Mouse (Mus musculus) forebrain, embryonic 11.5 days (tissue): Measurements from ENCODE around the gene Ndufb2. TPM values are rescaled to one million over a fixed set of nuclear protein-coding genes. Genes with fewer than 3 reads are reported as not detected.
A peak's percentile ranks its signal among the peaks of the same experiment; 100 is the strongest.

Source experiments
- ATAC-seq: fragments of 200-750 bp; cut with Nextera tagmentation; replicated peaks from 2 replicates; pipeline ENCODE4 v1.8.0; 2017; ENCODE audit warnings: moderate TSS enrichment; ENCODE audit not compliant: low FRiP score
- DNase-seq: peaks from one replicate; pipeline ENCODE4 v3.0.0-alpha.2; 2017; ENCODE audit warnings: low spot score
- H3K27ac ChIP-seq: fragments of 300-500 bp; sonication (generic); 2 replicates; pipeline ENCODE4 v1.5.1; 2014; ENCODE audit warnings: low read depth, low read length
- H3K27me3 ChIP-seq: fragments of 300-500 bp; sonication (generic); 2 replicates; pipeline ENCODE4 v1.6.1; 2014; ENCODE audit warnings: mild to moderate bottlenecking, low read length, mixed read lengths; ENCODE audit not compliant: control insufficient read depth, insufficient read depth
- H3K36me3 ChIP-seq: fragments of 300-500 bp; sonication (generic); 2 replicates; pipeline ENCODE4 v1.6.1; 2014; ENCODE audit warnings: mild to moderate bottlenecking, low read length, moderate library complexity, mixed read lengths; ENCODE audit not compliant: control insufficient read depth, insufficient read depth
- H3K4me1 ChIP-seq: fragments of 300-500 bp; sonication (generic); replicated peaks from 2 replicates; pipeline ENCODE4 v1.6.1; 2014; ENCODE audit warnings: low read length, mixed read lengths; ENCODE audit not compliant: control insufficient read depth, insufficient read depth
- H3K4me2 ChIP-seq: fragments of 300-500 bp; sonication (generic); 2 replicates; pipeline ENCODE4 v1.6.1; 2014; ENCODE audit warnings: low read depth, mild to moderate bottlenecking, low read length, moderate library complexity, mixed read lengths; ENCODE audit not compliant: severe bottlenecking
- H3K4me3 ChIP-seq: fragments of 300-500 bp; sonication (generic); 2 replicates; pipeline ENCODE4 v1.5.1; 2014; ENCODE audit warnings: low read depth, low read length
- H3K9ac ChIP-seq: fragments of 300-500 bp; sonication (generic); 2 replicates; pipeline ENCODE4 v1.6.1; 2014; ENCODE audit warnings: low read length
- H3K9me3 ChIP-seq: fragments of 300-500 bp; sonication (generic); 2 replicates; pipeline ENCODE4 v1.6.1; 2016; ENCODE audit warnings: low read length, mixed read lengths; ENCODE audit not compliant: control insufficient read depth
- WGBS: fragments of 180-500 bp; shearing (Covaris S2); extraction: QIAGEN DNeasy Blood & Tissue Kit; methylation state at CpG from one replicate; pipeline ENCODE4 v1.1.7; 2014; 5-methylcytosine and 5-hydroxymethylcytosine counted together
- polyA plus RNA-seq: library from polyadenylated mRNA; unstranded; fragments of >200 nt; fragmentation: Nextera tagmentation; extraction: Ambion mirVana; gene quantifications from 2 replicates; pipeline ENCODE4 v1.2.1, GENCODE M21; 2014

The Ndufb2 gene
- polyA plus RNA-seq, 1 experiment from 2014 or later = 222 TPM

DNA sequence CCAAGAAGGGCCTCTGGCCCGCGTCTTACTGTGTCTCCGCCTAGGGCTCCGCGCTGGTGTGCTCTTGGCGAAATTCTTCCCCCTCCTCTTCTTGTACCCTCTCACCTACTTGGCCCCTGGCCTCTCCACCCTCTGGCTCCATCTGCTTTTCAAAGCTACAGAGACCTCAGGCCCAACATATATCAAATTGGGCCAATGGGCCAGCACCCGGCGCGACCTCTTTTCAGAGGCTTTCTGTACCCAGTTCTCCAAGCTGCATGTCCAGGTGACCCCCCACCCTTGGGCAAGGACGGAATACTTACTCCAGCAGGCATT is 17.9 kb upstream of the Ndufb2 start:
- peak overlapping the region; percentile 74; the same call in 1 of the 2 replicates for H3K27ac ChIP-seq
- ATAC-seq (peak; percentile 43; the same call in 1 of the 2 replicates), DNase-seq (no peak)
- H3K36me3 ChIP-seq = no peaks in the 10 kb centered on the region
- peak overlapping the region; percentile 61 for H3K9ac ChIP-seq
- peak overlapping the region; percentile 66 for H3K4me2 ChIP-seq
- no peaks in the 10 kb centered on the region for H3K9me3 ChIP-seq
- H3K4me3 ChIP-seq = peak overlapping the region; percentile 56
- no peaks in the 10 kb centered on the region for H3K27me3 ChIP-seq
- 26% methylated on average over 10 of the region's 10 CpGs for WGBS
- no peaks in the 10 kb centered on the region for H3K4me1 ChIP-seq

DNA sequence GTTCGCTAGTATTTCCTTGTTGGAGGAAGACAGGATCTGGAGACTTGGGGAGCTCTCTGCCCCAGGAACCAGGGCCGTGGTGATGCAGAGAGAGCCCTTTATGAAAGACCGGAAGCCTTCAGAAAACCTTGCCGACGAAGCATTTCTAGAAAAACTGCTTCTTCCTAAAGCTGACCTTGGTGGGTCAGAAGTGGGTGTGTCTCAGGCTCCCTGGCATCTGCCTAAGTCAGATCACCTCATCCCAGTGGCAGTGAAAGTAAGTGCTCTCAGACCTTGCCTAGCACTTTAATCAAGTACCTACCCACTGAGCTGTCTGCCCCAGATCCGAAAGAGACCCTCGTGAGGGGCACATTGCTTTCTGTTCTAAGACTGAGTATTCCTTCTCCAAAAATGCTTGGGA is 17.4 kb upstream of the Ndufb2 start:
- no peak for DNase-seq
- Histone ChIP-seq H3K36me3 (no peaks in the 10 kb centered on the region), H3K27ac (no peak overlapping the region), H3K4me3 (peak overlapping the region; percentile 56; the same call in 1 of the 2 replicates), H3K4me2 (peak overlapping the region; percentile 66), H3K27me3 (no peaks in the 10 kb centered on the region), H3K9me3 (no peaks in the 10 kb centered on the region), H3K4me1 (no peaks in the 10 kb centered on the region), H3K9ac (no peak overlapping the region)
- no peak for ATAC-seq
- WGBS = 74% methylated on average over 7 of the region's 7 CpGs

GRCm38 (mm10) chr6:39579552-39579951 is 12.8 kb upstream of the Ndufb2 start:
- ATAC-seq = no peak
- Histone ChIP-seq H3K36me3 (no peaks in the 10 kb centered on the region; the same call in 1 of the 2 replicates), H3K4me1 (no peaks in the 10 kb centered on the region), H3K9me3 (no peaks in the 10 kb centered on the region), H3K4me3 (no peak overlapping the region), H3K27ac (no peak overlapping the region), H3K9ac (no peak overlapping the region), H3K4me2 (no peak overlapping the region), H3K27me3 (no peaks in the 10 kb centered on the region)
- DNase-seq = no peak
- 94% methylated on average over 7 of the region's 7 CpGs for WGBS

- ATAC-seq (no peak), DNase-seq (no peak)
- 100% methylated on average over 2 of the region's 2 CpGs for WGBS
- Histone ChIP-seq H3K36me3 (no peaks in the 10 kb centered on the region; the same call in 1 of the 2 replicates), H3K27ac (no peak overlapping the region), H3K4me2 (no peak overlapping the region), H3K4me1 (no peaks in the 10 kb centered on the region), H3K9ac (no peak overlapping the region), H3K9me3 (no peaks in the 10 kb centered on the region), H3K4me3 (no peak overlapping the region), H3K27me3 (no peaks in the 10 kb centered on the region)
Measured at GRCm38 (mm10) chr6:39580558-39580957, 11.8 kb upstream of the Ndufb2 start.

- Histone ChIP-seq H3K4me3 (no peak overlapping the region), H3K4me2 (no peak overlapping the region), H3K36me3 (no peaks in the 10 kb centered on the region; the same call in 1 of the 2 replicates), H3K27ac (no peak overlapping the region), H3K9me3 (no peaks in the 10 kb centered on the region), H3K4me1 (no peaks in the 10 kb centered on the region), H3K27me3 (no peaks in the 10 kb centered on the region), H3K9ac (no peak overlapping the region)
- ATAC-seq (0 out of 2 replicates have a peak, but pooled peaks have one; percentile 33), DNase-seq (no peak)
- 87% methylated on average over 7 of the region's 7 CpGs for WGBS
Measured at GRCm38 (mm10) chr6:39581087-39581784, 11.1 kb upstream of the Ndufb2 start.

GRCm38 (mm10) chr6:39585517-39585916 is 6.9 kb upstream of the Ndufb2 start, which contains the start of gene Gm42420:
TSS of gene Gm42420 (plus strand) at chr6:39585753.
- Histone ChIP-seq H3K27me3 (no peaks in the 10 kb centered on the region), H3K4me2 (no peak within 1 kb of the TSS), H3K4me3 (no peak within 1 kb of the TSS), H3K9me3 (no peaks in the 10 kb centered on the region), H3K9ac (no peak within 1 kb of the TSS), H3K36me3 (no peaks in the 10 kb centered on the region; the same call in 1 of the 2 replicates), H3K27ac (no peak within 1 kb of the TSS), H3K4me1 (no peaks in the 10 kb centered on the region)
- ATAC-seq (no peak), DNase-seq (no peak)
- WGBS = 91% methylated on average over 6 of the region's 6 CpGs

DNA sequence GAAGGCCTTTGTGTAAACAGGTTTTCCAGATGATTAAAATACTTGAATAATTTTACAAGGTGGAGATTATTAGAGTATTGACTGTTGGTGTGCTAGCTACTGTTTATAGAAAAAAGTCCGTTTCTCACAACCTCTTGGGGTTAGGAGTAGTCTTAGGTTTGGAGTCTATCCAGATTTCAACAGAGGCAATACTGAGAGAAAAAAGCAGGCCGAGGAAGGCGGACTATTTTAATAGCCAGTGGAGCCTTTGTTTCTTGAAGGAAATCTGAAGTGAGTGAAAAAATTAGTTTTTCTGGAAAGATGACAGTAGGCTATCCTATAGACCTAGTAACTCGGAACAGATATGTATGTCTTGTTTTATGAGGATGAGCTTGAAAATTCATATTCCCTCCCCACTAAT is 893 bp upstream of the Ndufb2 start:
- no peak for ATAC-seq

DNA sequence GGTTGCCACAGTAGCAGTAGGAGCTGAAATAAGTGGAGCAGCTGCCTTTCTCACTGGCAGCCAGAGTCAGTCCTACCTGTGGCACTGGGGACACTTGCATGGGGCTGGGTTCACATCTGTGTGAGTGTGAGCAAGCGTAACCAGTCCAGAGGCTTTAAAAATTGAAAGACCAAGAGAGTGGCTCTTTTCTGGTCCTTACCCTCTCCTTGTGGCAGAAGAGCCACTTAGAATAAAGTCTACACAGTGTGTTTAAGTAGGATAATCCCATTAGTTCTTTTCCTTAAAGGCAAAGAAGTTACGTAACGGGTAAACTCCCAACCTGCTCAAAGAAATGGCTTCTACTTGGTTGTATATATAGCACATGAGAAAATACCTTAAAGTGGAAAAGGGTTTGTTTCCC is 8.5 kb downstream of the Ndufb2 start:
- Histone ChIP-seq H3K27me3 (no peaks in the 10 kb centered on the region), H3K27ac (no peak overlapping the region), H3K9ac (no peak overlapping the region), H3K4me1 (no peaks in the 10 kb centered on the region), H3K4me3 (no peak overlapping the region), H3K36me3 (peaks cover 2% of the 10 kb centered on the region; the same call in 1 of the 2 replicates), H3K9me3 (no peaks in the 10 kb centered on the region), H3K4me2 (no peak overlapping the region)
- DNase-seq (no peak), ATAC-seq (no peak)
- 96% methylated on average over 3 of the region's 3 CpGs for WGBS

More for the DNA sequence above, 893 bp upstream of the Ndufb2 start:
- no peaks in the 10 kb centered on the region for H3K36me3 ChIP-seq
- no peak overlapping the region for H3K9ac ChIP-seq
- H3K4me2 ChIP-seq = no peak overlapping the region
- no peak overlapping the region for H3K4me3 ChIP-seq
- H3K27ac ChIP-seq = no peak overlapping the region
- H3K4me1 ChIP-seq = peaks cover 6% of the 10 kb centered on the region; the same call in 1 of the 2 replicates
- no peak for DNase-seq
- WGBS = 93% methylated on average over 4 of the region's 4 CpGs
- no peaks in the 10 kb centered on the region for H3K27me3 ChIP-seq
- H3K9me3 ChIP-seq = no peaks in the 10 kb centered on the region

- Histone ChIP-seq H3K4me1 (no peaks in the 10 kb centered on the region), H3K36me3 (peaks cover 2% of the 10 kb centered on the region; the same call in 1 of the 2 replicates), H3K4me3 (no peak overlapping the region), H3K9me3 (no peaks in the 10 kb centered on the region), H3K4me2 (no peak overlapping the region), H3K27me3 (no peaks in the 10 kb centered on the region), H3K27ac (no peak overlapping the region), H3K9ac (no peak overlapping the region)
- WGBS = 87% methylated on average over 3 of the region's 3 CpGs
- DNase-seq = no peak
- ATAC-seq = no peak
Measured at GRCm38 (mm10) chr6:39601828-39602227, 9.5 kb downstream of the Ndufb2 start.
